Mouse (Mus musculus) heart, postnatal 4 days (tissue): ENCODE data around the gene Olfr794. TPM values are rescaled to one million over a fixed set of nuclear protein-coding genes. Genes with fewer than 3 reads are reported as not detected.

Experiments used
- DNase-seq: peaks from one replicate; pipeline ENCODE4 v3.0.0; 2021
- microRNA-seq, 2 experiments: library from miRNA; unstranded; fragments of <30 nt; microRNA quantifications; one replicate each; pipeline ENCODE4 v1.2.0; 2021 to 2022
- total RNA-seq, 2 experiments: library from RNA; stranded (reverse); gene quantifications; 2 replicates each; pipeline ENCODE4 v1.2.3; 2021

The Olfr794 gene
- total RNA-seq = not detected

GRCm38 (mm10) chr10:129567355-129567754 is at the start of gene Olfr794:
Gene Olfr794 (plus strand): TSS chr10:129567655.
- DNase-seq = no peak

GRCm38 (mm10) chr10:129521492-129521891 is 46.0 kb upstream of the Olfr794 start, which contains the start of gene Olfr791:
Gene Olfr791 (plus strand): TSS chr10:129521792.
- no peak for DNase-seq

GRCm38 (mm10) chr10:129538862-129539261 is 28.6 kb upstream of the Olfr794 start, which contains the start of gene Olfr792:
Gene Olfr792 (plus strand): TSS chr10:129539162.
- DNase-seq = no peak

- DNase-seq = no peak
Observed at GRCm38 (mm10) chr10:129549354-129549753, 18.1 kb upstream of the Olfr794 start.

GRCm38 (mm10) chr10:129577066-129577465 is 9.6 kb downstream of the Olfr794 start:
- DNase-seq = no peak

GRCm38 (mm10) chr10:129612470-129612869 is 45.0 kb downstream of the Olfr794 start, which contains the start of gene Olfr796:
Gene Olfr796 (minus strand): TSS chr10:129612570.
- no peak for DNase-seq

GRCm38 (mm10) chr10:129621724-129622123 is 54.3 kb downstream of the Olfr794 start:
- no peak for DNase-seq

Small RNAs within 50 kb of the gene (microRNA-seq; reads per million reads assigned to microRNA genes)
- gene Gm23252 = 0 reads per million in 2 experiments

Other genes starting within 250 kb of the Olfr794 start
- gene Olfr780, start 249.5 kb upstream of the Olfr794 start, total RNA-seq = not detected
- gene Olfr781, start 238.8 kb upstream of the Olfr794 start, total RNA-seq = not detected
- not detected for gene Olfr782, start 218.8 kb upstream of the Olfr794 start, total RNA-seq
- gene Olfr784, start 183.6 kb upstream of the Olfr794 start, total RNA-seq = not detected
- not detected for gene Olfr785, start 162.2 kb upstream of the Olfr794 start, total RNA-seq
- gene Olfr786, start 140.3 kb upstream of the Olfr794 start, total RNA-seq = not detected
- not detected for gene Olfr787, start 105.8 kb upstream of the Olfr794 start, total RNA-seq
- not detected for gene Olfr788, start 96.7 kb upstream of the Olfr794 start, total RNA-seq
- gene Olfr789, start 82.9 kb upstream of the Olfr794 start, total RNA-seq = not detected
- not detected for gene Olfr790, start 69.2 kb upstream of the Olfr794 start, total RNA-seq
- not detected for gene Olfr791, start 45.9 kb upstream of the Olfr794 start, total RNA-seq
- gene Olfr792, start 28.5 kb upstream of the Olfr794 start, total RNA-seq = not detected
- not detected for gene Olfr796, start 44.9 kb downstream of the Olfr794 start, total RNA-seq
- gene Olfr798, start 60.3 kb downstream of the Olfr794 start, total RNA-seq = not detected
- gene Olfr799, start 69.8 kb downstream of the Olfr794 start, total RNA-seq = not detected
- gene Olfr800, start 90.0 kb downstream of the Olfr794 start, total RNA-seq = not detected
- gene Olfr801, start 106.2 kb downstream of the Olfr794 start, total RNA-seq = not detected
- gene Olfr802, start 120.5 kb downstream of the Olfr794 start, total RNA-seq = not detected
- gene Olfr803, start 126.6 kb downstream of the Olfr794 start, total RNA-seq = not detected
- gene Olfr804, start 135.6 kb downstream of the Olfr794 start, total RNA-seq = not detected
- not detected for gene Olfr805, start 161.7 kb downstream of the Olfr794 start, total RNA-seq
- not detected for gene Olfr806, start 174.3 kb downstream of the Olfr794 start, total RNA-seq
- gene Olfr807, start 190.1 kb downstream of the Olfr794 start, total RNA-seq = not detected
- not detected for gene Olfr808, start 197.8 kb downstream of the Olfr794 start, total RNA-seq
- not detected for gene Olfr809, start 207.0 kb downstream of the Olfr794 start, total RNA-seq
- not detected for gene Olfr810, start 227.3 kb downstream of the Olfr794 start, total RNA-seq
- not detected for gene Olfr811, start 236.7 kb downstream of the Olfr794 start, total RNA-seq